Mouse (Mus musculus) stomach, postnatal 0 days (tissue): ENCODE measurements around the gene Cavin3. TPM values are rescaled to one million over a fixed set of nuclear protein-coding genes. Genes with fewer than 3 reads are reported as not detected.
"Not testable (repeated sequence)": the region's sequence is repeated elsewhere in the genome, so short reads cannot be mapped to it uniquely, and the experiment has no call there.

Experiments used
- ATAC-seq: fragments of 200-750 bp; cut with Nextera tagmentation; 2 replicates; pipeline ENCODE4 v1.8.0; 2017; ENCODE audit not compliant: low FRiP score, low TSS enrichment
- DNase-seq: peaks from one replicate; pipeline ENCODE4 v3.0.0-alpha.2; 2016; ENCODE audit warnings: low spot score
- H3K27ac ChIP-seq: fragments of 300-500 bp; sonication (generic); replicated peaks from 2 replicates; pipeline ENCODE4 v1.5.1; 2014; ENCODE audit warnings: mild to moderate bottlenecking, control low read depth
- H3K27me3 ChIP-seq: fragments of 300-500 bp; sonication (generic); 2 replicates; pipeline ENCODE4 v1.6.1; 2014; ENCODE audit warnings: low read length; ENCODE audit not compliant: control insufficient read depth, insufficient read depth
- H3K36me3 ChIP-seq: fragments of 300-500 bp; sonication (generic); 2 replicates; pipeline ENCODE4 v1.6.1; 2014; ENCODE audit warnings: low read length, mixed read lengths; ENCODE audit not compliant: control insufficient read depth, insufficient read depth
- H3K4me1 ChIP-seq: fragments of 300-500 bp; sonication (generic); replicated peaks from 2 replicates; pipeline ENCODE4 v1.6.1; 2014; ENCODE audit warnings: antibody characterized with exemption; ENCODE audit not compliant: control insufficient read depth, insufficient read depth
- H3K4me2 ChIP-seq: fragments of 300-500 bp; sonication (generic); replicated peaks from 2 replicates; pipeline ENCODE4 v1.6.1; 2014; ENCODE audit warnings: low read depth, mild to moderate bottlenecking, control low read depth, moderate library complexity
- H3K4me3 ChIP-seq: fragments of 300-500 bp; sonication (generic); 2 replicates; pipeline ENCODE4 v1.5.1; 2014; ENCODE audit warnings: low read depth, low read length, control low read depth
- H3K9ac ChIP-seq: fragments of 300-500 bp; sonication (generic); 2 replicates; pipeline ENCODE4 v1.6.1; 2014; ENCODE audit warnings: mild to moderate bottlenecking, low read length, control low read depth, mixed read lengths
- H3K9me3 ChIP-seq: fragments of 300-500 bp; sonication (generic); 2 replicates; pipeline ENCODE4 v1.6.1; 2016; ENCODE audit warnings: low read length; ENCODE audit not compliant: control insufficient read depth
- CTCF ChIP-seq: IDR thresholded peaks from 2 replicates; pipeline ENCODE4 v1.5.1; 2016; ENCODE audit warnings: antibody characterized with exemption, low read depth, mild to moderate bottlenecking, moderate library complexity
- EP300 ChIP-seq: optimal IDR thresholded peaks from 2 replicates; pipeline ENCODE3; 2016; ENCODE audit warnings: antibody characterized with exemption
- WGBS: fragments of 180-500 bp; shearing (Covaris S2); extraction: QIAGEN DNeasy Blood & Tissue Kit; methylation state at CpG from one replicate; pipeline ENCODE4 v1.1.7; 2014; 5-methylcytosine and 5-hydroxymethylcytosine counted together
- polyA plus RNA-seq: library from polyadenylated mRNA; unstranded; fragments of >200 nt; fragmentation: Nextera tagmentation; extraction: Ambion mirVana; gene quantifications from 2 replicates; pipeline ENCODE4 v1.2.1, GENCODE M21; 2015

Cavin3 gene
- polyA plus RNA-seq, 1 experiment from 2014 or later: 184 TPM

DNA sequence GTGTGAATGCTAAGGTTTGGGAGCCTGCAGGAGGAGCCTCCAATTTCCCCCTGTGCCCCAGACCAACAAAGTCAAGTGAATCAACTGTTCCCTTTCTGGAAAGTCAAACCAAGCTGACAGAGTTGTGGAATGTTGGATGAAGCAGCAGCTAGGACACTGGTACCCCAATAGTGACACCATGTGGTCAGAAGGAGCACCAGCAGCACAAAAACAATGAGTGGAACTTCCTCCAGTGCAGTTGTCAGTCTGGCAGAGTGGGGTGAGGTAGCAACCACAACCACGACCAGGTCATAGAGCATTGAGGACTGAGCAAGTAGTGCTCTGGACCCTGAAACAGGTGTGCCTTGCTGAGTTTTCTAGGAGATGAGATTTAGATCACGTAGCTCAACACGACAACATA lies 4.3 kb downstream of the Cavin3 start:
- TF ChIP-seq EP300 (no peak), CTCF (peak; percentile 95)
- no peaks in the 10 kb centered on the region for H3K9me3 ChIP-seq
- H3K4me2 ChIP-seq: no peak overlapping the region
- no peaks in the 10 kb centered on the region for H3K27me3 ChIP-seq
- no peaks in the 10 kb centered on the region for H3K36me3 ChIP-seq
- no peaks in the 10 kb centered on the region for H3K4me1 ChIP-seq
- H3K4me3 ChIP-seq: no peak overlapping the region
- 57% methylated on average over 3 of the region's 3 CpGs for WGBS
- no peak overlapping the region for H3K9ac ChIP-seq
- ATAC-seq (peak; percentile 27; the same call in 1 of the 2 replicates), DNase-seq (peak; percentile 27)
- H3K27ac ChIP-seq: no peak overlapping the region

DNA sequence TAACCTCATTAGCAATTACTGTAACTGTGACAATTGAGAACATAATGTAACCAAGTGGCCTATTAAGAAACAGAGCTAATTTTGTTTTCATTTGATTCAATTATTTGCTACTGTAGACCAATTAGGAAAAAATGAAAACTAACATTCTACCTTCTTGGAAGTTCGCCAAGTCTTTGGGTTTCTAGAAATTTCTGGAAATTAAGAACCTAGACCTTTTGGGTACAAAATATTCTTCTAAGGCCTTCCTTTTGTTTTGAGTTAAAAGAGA lies 4.7 kb downstream of the Cavin3 start:
- Histone ChIP-seq H3K27ac (no peak overlapping the region), H3K4me2 (no peak overlapping the region), H3K9me3 (no peaks in the 10 kb centered on the region), H3K4me1 (no peaks in the 10 kb centered on the region), H3K36me3 (no peaks in the 10 kb centered on the region), H3K27me3 (no peaks in the 10 kb centered on the region), H3K4me3 (no peak overlapping the region), H3K9ac (no peak overlapping the region)
- no peak for ATAC-seq
- WGBS: 84% methylated on average over 1 of the region's 1 CpGs
- no peak for TF ChIP-seq EP300
- TF ChIP-seq CTCF: no peak
- DNase-seq: no peak

DNA sequence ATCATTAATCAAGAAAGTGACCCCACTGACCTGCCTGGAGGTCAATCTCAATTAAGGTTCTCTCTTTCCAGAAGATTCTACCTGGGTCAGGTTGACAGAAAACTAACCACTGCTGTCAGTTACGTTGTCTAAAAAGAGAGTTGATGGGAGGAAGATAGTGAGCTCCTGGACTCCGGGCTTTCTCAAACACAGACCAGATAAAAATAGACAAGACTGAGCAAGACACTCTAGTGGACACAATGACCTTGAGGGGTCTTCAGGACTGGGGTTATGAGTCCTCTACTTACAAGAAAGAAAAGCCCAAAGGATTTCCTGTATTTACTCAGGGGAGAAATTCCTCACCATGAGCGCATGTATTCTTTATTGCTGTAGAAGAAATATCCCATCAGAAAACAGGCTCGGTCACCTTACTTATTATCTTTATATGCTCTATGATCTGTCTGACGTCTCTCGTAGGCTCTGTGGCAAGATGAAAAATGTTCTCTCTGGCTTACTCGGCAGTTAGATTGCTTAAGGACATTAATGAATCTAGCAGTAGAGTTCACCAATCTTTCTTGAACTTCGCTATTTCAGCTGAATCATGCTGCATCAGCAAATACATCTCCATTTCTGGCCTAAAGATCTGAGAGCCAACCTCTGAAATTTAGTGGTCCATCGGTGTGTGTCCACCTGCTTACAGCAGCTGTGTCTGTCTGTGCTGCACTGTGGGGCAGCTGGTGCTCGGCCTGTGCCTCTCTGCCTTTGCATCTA lies 5.2 kb downstream of the Cavin3 start:
- ATAC-seq: no peak

DNA sequence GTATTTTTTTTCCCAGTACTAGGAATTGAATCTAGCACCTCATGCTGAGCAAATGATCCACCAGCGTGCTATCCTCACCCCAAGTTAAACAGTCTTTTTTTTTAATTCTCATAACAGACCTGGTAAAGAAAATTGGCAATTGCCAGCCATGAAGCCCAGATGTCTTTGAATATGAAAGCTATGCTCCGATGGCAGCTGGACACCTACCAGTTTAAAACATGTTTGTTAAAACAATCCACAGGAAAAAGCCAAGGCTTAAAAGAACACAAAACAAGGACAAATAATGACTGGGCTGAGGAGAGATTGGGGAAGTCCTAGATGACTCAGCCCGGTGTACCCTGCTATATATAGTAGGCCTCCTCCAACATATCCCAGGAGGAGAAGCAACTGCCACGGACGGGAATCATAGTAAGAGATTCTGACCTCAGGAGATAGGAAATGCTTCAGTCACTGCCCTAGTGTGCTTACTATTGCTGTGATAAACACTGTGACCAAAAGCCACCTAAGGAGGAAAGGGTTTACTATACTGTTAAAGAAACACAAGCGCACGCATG lies 6.6 kb downstream of the Cavin3 start:
- H3K27ac ChIP-seq: no peak overlapping the region
- no peak overlapping the region for H3K9ac ChIP-seq
- no peaks in the 10 kb centered on the region for H3K27me3 ChIP-seq
- H3K4me1 ChIP-seq: no peaks in the 10 kb centered on the region
- DNase-seq (no peak), ATAC-seq (no peak; the same call in 1 of the 2 replicates)
- H3K4me3 ChIP-seq: no peak overlapping the region
- no peaks in the 10 kb centered on the region for H3K9me3 ChIP-seq
- WGBS: 55% methylated on average over 7 of the region's 7 CpGs
- TF ChIP-seq CTCF (no peak), EP300 (no peak)
- H3K36me3 ChIP-seq: no peaks in the 10 kb centered on the region
- H3K4me2 ChIP-seq: no peak overlapping the region

More for the DNA sequence above, 5.2 kb downstream of the Cavin3 start:
- H3K27me3 ChIP-seq: no peaks in the 10 kb centered on the region
- no peaks in the 10 kb centered on the region for H3K9me3 ChIP-seq
- no peak for TF ChIP-seq CTCF
- H3K27ac ChIP-seq: no peak overlapping the region
- no peak for DNase-seq
- WGBS: 62% methylated on average over 10 of the region's 10 CpGs
- H3K36me3 ChIP-seq: no peaks in the 10 kb centered on the region
- H3K4me1 ChIP-seq: no peaks in the 10 kb centered on the region
- H3K9ac ChIP-seq: no peak overlapping the region
- H3K4me3 ChIP-seq: no peak overlapping the region
- H3K4me2 ChIP-seq: no peak overlapping the region

DNA sequence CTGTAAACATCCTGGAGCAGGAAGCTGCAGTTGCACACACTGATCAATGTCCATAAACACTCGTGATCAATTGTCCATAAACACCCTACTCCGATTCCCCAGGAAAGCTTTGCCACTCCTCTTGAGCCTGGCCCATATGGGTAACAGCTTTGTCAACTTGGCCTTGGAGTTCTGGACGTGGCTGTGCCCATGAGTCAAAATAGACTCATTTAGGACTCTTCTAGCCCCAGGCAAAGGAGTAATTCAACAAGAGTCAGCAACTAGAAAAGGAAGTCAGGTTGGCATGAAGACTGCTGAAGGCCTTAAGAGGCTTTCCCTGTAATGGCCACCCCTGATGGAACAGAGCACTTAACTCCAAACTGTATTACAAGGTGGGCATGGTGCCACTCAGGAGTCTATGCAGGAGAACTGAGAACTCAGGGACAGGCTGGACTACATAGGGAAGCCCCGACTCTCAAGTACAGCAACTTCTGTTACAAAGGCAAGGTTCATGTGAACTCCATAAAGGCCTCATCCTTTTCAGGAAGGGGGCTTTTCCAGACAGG lies 7.3 kb downstream of the Cavin3 start:
- no peak for ATAC-seq
- TF ChIP-seq EP300 (no peak), CTCF (no peak)
- no peaks in the 10 kb centered on the region for H3K27me3 ChIP-seq
- no peak overlapping the region for H3K4me3 ChIP-seq
- no peaks in the 10 kb centered on the region for H3K9me3 ChIP-seq
- no peaks in the 10 kb centered on the region for H3K4me1 ChIP-seq
- H3K36me3 ChIP-seq: no peaks in the 10 kb centered on the region
- WGBS: 72% methylated on average over 4 of the region's 4 CpGs
- H3K27ac ChIP-seq: no peak overlapping the region
- no peak for DNase-seq
- no peak overlapping the region for H3K9ac ChIP-seq
- H3K4me2 ChIP-seq: no peak overlapping the region

DNA sequence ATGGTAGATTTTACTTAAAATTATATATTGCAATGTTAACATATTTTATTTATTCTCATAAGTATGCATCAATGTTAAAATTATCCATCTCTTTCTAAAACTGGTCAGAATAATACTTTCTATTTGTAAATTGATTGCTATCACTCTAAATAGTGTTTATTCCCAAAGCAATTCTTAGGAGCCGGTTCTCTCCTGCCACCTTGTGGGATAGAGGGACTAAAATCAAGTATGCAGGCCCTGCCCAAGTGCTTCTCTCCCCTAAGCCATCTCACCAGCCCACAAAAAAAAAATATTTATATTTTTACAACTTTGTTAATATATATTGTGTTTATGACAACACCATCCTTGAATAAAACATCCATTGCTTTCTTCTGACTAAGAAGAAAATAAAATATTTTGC lies 9.5 kb downstream of the Cavin3 start:
- no peak for DNase-seq

DNA sequence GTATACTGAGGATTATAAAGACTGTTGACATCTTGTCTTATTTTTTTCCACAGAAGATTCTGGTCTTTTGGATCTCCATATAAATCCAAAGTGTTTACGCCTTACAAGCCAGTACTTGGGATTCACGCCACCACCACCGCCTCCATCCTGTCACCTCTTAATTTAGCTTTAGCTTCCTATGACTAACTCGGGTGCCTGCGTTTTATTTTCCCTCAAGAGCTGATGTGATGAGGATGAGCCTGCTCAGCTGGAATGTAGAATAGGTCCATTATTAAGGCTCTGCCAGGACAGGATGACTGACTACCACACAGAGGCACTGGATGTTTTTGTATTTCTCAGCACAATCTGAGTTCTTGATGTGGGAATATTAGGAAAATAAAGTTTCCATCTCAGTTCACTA lies 16.6 kb downstream of the Cavin3 start:
- H3K27ac ChIP-seq, H3K9me3 ChIP-seq, H3K4me3 ChIP-seq, H3K4me2 ChIP-seq, ATAC-seq, H3K9ac ChIP-seq, H3K27me3 ChIP-seq, DNase-seq, H3K4me1 ChIP-seq, H3K36me3 ChIP-seq: not testable (repeated sequence)
- WGBS: 64% methylated on average over 5 of the region's 5 CpGs

More for the DNA sequence above, 9.5 kb downstream of the Cavin3 start:
- H3K27me3 ChIP-seq: no peaks in the 10 kb centered on the region
- H3K4me1 ChIP-seq: no peaks in the 10 kb centered on the region
- H3K4me2 ChIP-seq: no peak overlapping the region
- no peaks in the 10 kb centered on the region for H3K9me3 ChIP-seq
- WGBS: 46% methylated on average over 1 of the region's 1 CpGs
- TF ChIP-seq EP300: no peak
- TF ChIP-seq CTCF: peak; percentile 66
- no peak overlapping the region for H3K9ac ChIP-seq
- H3K27ac ChIP-seq: no peak overlapping the region
- H3K4me3 ChIP-seq: no peak overlapping the region
- H3K36me3 ChIP-seq: no peaks in the 10 kb centered on the region
- ATAC-seq: no peak
